Mouse (Mus musculus) ES-Bruce4 (cell line): ENCODE data around the gene Tulp2.
A peak's percentile ranks its signal among the peaks of the same experiment; 100 is the strongest.

Experiments
- CTCF ChIP-seq: IDR thresholded peaks from one replicate; pipeline ENCODE4 v1.8.1; 2011; ENCODE audit warnings: low read depth, low read length
- EP300 ChIP-seq: IDR thresholded peaks from 2 replicates; pipeline ENCODE4 v1.6.1; 2011; ENCODE audit warnings: low read depth, low read length; ENCODE audit not compliant: insufficient read depth
- POLR2A ChIP-seq: IDR thresholded peaks from one replicate; pipeline ENCODE4 v1.8.1; 2011; ENCODE audit warnings: low read length; ENCODE audit not compliant: insufficient read depth

GRCm38 (mm10) chr7:45521728-45522184 is 40.1 kb downstream of the Tulp2 start:
- TF ChIP-seq EP300: peak; percentile 46; the same call in 1 of the 2 replicates
- no peak for TF ChIP-seq POLR2A
- peak; percentile 15 for TF ChIP-seq CTCF
